Mouse (Mus musculus) spleen, adult 12 weeks (tissue): ENCODE data around the gene Cul1.

Experiments
- DNase-seq: peaks from one replicate; pipeline ENCODE4 v3.0.0; 2022; ENCODE audit warnings: low spot score

Cul1 gene

DNA sequence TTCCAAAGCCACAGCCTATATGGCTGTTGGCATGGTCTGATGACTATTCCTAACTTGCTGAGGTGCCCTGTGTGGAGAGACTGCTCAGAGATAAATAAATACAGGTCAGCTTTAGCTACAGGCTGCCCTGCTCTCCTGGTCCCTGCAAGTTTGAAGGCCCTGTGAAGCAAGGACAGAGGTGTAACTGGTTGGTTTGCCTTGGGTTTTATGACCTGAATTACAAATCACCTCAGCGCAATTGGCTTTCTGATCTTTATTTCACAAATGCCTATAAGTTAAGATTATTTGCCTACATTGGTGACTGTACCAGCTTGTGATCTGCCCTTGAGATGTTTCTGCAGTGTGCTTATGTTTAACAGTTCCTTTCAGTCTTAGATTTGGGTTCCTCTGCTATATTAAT is 28.8 kb downstream of the Cul1 start:
- no peak for DNase-seq

DNA sequence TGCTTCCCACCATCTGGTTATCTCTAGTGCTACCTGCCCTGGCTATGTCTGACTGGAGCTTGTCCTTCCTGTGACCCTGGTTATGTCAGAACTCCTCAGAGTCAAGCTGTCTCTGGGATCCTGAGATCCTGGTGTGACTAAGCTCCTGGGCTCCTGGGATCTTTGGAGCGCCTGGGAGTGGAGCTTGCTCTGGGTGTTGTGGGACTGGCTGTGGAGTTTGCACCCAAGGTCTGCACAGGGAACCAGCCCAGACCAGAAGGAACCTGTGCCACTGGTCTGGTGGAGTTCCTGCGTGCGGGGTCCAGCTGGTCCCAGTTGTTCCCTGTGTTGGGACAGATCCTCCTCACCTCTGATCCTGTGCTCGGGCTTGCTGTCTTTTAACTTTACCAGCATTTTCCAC is 41.4 kb downstream of the Cul1 start:
- no peak for DNase-seq

DNA sequence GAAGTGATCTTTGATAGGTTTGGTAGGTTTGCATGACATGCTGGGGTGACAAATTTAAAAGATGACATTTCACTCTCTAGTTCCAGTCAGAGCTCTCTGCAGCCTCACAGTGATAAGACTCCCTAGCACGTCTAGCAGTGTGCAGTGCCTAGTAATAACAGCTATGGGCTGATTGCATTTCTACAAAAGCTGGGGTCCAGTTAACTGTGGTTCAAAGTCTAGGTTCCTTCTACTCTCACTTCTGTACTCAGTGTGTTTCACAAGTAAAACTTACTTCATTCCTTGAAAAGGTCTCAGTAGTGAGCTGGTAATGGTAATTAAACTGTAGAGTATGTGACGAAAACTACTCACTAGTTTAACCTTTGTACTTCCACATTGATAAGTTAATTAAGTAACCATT is 66.8 kb downstream of the Cul1 start:
- DNase-seq: no peak

DNA sequence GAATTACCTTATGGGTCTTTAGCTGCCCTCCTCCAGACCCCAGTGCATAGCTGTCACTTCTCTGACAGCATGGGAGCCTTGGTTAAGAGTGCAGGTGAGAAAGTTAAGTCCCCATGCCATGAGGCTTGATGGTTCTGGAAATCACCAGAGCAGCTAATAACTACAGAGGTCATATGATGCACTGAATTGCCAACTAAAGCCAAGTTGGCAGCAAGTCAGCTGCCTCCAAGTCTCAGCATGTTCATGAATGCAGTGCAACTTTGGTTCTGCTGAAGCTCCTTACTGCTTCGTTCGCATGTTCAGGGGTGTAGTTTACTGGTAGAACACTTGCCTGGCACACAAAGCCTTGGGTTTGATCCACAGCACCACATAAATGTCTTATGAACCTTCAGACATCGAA is 69.2 kb downstream of the Cul1 start:
- no peak for DNase-seq

DNA sequence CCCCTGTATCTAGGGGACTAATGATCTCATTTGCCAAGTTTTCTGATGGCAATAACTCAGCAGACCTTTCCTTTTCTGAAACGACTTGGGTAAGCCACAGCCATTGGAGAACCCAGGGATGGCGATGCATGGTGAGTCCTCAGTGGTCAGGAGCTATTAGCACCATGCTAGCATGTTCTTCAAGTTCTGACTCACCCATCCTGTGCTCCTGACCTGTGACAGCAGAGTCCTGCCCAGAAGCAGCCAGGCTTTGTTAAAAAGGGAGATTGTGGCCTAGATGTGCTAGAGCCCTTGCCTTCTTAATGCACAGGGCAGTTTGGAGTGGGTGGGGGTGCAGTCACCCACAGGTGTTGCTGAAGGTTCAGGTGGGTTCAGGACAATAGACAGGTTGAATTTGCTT is 71.8 kb downstream of the Cul1 start:
- no peak for DNase-seq

DNA sequence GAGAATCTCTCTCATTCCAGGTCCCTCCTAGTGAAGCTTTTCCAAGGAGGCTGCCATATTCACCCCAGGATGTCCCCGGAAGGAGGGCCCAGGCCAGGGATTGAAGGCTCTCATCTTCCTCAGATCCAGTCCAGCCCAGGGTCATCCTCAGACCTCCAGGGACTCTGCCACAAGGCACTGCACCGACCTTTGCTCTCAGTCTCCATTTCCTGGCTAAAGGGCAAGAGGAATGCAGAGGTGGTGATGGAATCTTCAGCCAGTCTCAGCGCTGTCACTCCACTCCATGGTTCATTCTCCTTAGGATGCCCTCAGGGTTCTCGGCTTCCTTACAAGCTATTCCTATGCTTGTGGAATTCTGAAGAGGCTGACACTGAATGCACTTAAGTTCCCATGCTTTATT is 73.2 kb downstream of the Cul1 start:
- DNase-seq: no peak

DNA sequence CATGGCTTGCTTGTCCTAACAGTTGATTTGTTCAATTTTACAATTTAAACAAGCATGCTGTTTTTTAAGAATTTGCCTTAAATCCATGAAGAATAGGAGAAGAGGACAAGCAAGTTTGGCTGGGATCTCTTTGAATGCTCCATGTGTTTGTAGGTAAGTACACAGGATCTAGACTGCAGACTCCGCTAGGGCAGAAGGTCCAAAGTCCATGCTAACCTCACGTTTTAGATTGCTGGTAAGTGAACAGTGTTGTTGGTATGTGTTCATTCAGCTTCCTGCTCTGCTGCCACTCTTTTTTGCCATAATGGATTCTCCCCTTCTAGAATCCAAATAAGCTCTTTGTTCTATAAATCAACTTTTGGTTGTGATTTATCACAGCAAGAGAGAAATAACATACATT is 73.9 kb downstream of the Cul1 start:
- DNase-seq: no peak

DNA sequence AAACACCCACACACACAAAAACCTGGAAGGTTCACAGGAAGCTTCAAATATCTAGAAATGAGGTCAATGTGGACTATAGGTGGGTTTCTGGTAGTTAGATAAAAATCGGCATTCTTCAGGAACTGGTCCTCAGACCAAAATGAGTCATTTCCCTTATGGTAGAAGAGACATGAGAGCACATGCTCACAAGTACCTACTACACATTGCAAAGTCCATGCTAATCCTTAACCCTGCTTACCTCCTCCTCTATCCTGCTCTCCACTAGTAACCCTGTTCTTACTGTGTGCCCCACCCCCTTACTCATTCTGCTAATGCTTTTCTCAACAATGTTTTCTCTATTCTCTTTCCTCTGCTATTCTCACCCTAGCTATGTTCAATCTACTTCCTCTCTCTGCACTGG is 74.5 kb downstream of the Cul1 start:
- DNase-seq: no peak

DNA sequence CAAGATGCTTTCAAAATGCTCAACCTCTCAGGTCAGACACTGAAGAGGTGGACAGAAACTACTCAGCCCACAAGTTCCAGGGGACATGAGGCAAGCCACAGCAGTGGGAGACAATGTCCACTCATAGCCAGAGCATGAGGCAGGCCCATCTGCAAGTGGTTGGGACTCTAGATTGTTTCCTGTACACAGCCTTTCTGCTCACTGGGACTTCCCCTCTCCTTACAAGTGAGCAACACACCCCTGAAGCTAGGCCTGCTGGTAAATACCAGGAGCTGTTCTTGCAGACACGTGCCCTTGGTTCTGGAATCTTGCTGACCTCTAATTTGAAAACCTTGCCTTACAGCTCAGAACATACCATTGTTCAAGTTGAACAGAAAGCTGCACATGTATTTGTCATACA is 79.3 kb downstream of the Cul1 start:
- no peak for DNase-seq

DNA sequence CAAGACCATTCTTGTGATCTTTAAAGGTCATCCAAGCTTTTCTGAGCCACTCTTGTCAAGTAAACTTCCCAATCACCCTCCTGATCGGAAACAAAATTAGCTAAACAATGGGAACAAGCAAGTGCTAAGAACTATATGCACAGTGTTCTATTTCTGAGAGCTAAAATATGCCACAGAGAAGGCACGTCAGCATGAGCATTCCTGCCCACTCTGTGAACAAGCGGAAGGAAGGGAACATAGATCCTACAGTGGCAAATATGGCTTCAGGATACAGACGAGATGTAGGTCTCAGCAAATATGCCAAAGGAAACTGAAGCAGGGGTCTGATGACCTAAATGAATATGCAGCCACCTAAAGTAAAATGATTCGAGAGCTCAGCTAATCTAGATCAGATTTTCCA is 82.1 kb downstream of the Cul1 start:
- no peak for DNase-seq

DNA sequence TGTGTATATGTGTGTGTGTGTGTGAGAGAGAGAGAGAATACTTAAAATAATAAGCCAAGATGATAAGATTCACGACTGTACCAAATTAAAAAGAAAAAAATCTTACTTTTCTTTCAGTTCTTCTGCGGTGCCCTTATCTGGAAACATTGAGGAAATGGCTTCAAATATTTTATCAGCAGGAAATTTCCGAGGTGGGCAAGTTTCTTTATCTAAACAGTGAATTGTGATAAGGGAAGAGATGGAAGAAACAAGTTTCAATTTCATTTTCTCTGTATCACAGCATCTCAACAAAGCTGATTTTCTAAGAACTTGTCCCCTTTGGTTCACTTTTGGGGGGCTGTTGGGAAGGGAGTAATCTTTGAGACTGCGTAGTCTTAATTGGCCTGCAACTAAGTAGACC is 99.1 kb downstream of the Cul1 start:
- no peak for DNase-seq

DNA sequence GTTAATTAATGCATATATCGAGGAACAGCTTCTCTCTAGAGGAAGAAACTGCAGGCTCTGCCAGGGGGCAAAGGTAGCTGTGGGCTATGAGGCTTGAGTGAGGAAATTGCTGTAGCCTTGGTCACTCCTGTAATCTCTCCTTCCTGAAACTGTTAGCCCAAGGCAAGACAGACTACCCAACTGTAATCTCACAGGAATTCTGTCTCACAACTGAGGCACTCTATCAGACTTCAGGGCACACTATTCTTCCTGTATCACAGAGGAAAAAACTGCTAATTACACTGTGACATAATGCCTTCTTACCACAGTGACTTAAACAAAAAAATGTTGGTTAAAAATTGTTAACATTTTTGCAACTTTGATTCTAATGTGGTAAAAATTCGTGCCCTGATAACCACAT is 106.1 kb downstream of the Cul1 start:
- DNase-seq: no peak

DNA sequence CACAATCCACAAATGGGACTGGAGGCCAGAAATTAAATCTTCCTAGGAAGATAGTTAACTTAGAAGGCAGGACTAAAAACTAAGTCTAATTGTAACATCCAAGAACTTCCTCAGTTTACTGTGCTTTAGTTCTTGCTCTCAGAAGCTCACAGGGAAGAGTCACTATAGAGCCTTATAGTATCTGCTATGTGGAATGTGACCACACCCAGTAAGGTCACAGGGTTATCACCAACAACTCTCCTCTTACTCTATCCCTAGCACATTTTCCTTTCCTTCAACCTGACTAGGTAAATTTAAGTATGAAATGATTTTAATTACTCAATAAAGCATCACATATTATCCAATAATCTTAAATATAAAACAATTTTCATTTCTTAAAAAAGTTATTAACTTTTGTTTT is 107.2 kb downstream of the Cul1 start:
- no peak for DNase-seq

DNA sequence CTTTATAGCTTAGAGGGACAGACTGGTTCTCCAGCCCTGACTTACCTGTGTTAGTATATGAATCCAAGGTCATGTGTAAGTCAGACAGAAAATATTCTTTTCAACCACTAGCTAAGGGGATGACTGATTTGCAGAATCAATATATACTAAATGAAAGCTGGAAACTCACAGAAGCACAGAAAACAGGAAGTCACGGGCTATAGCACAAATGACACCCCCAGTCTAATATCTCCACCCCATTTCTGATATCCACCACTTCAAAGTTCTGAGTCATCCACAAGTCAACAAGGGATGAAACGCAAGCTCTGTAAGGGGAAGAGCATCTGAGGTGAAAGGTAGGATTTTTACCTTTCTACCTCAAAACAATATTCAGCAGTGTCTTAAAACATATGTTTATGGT is 107.6 kb downstream of the Cul1 start:
- no peak for DNase-seq

DNA sequence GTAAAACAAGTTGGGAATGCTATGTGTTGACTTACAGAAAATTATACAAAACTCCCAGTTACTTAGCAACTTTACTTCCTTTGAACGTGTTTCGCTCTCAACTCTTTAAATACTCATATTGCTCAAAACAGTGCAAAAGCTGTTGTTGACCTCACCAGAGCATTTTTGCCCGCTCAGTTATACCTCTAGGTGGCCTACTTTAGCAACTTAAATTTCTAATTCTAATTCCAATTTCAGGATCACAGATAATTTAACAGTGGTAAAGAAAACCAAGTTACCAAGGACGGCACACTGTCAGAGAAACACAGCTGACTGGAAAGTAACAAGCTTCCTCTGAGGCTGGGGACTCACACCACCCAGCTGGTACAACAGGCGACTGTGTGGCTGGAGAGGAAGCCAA is 108.2 kb downstream of the Cul1 start:
- DNase-seq: no peak

DNA sequence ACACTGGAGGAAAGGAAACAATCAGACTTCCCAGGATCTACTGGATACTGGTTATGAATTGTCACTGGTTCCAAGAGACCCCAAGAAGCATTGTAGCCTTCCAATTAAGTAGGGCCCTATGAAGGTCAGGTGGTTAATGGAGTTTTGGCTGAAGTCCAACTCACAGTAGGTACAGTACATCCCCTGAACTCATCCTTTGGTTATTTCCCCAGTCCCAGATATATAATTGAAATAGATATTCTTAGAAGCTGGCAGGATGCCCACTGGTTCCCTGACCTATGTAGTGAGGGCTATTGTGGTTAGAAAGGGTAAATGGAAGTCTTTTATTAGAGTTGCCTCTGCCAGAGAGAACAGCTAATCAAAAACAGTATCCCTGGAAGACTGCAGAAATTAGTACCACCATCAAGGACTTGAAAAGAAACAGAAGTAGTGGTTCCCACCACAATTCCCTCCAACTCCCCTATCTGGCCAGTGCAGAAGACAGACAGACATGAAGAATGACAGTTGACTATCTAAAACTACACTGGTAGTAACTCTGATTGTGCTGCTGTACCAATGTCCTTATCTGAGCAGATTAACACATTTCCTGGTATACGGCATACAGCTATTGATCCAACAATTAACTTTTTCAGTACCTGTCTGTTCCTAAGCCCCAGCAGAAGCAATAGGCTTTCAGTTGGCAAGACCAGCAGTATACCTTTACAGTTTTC is 112.3 kb downstream of the Cul1 start:
- no peak for DNase-seq

DNA sequence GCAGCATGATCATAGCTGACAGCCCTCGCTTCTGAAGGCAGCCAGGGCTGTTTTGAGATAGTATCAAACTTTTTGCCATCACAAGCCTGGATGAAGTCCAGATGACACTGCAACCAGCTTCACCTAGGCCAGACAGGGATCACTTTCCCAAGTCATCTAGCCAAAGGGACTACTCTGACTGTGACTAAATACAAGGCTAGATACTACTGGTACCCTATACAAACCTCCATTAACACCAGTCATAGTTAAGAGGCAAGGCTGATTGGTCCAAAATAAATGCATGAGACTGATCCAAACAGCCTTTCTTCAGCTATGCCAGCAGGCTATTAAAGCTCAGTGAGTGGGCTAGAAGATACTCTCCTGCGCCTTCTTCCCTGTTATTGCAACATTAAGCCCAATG is 119.7 kb downstream of the Cul1 start:
- no peak for DNase-seq
